Mouse (Mus musculus): ENCODE measurements at regions not wholly inside any gene's neighbourhood (a gene's known extent, or its start where the extent isn't known, plus 50 kb on each side); places are given as distances from the start of the nearest gene placed in this dataset.
A peak's percentile ranks its signal among the peaks of the same experiment; 100 is the strongest.

MicroRNA genes in the stretch of these regions (microRNA counts, 519-probe panel; counts per million panel counts)
- microRNA mmu-miR-30a: 3,463 counts per million, percentile 50 among the panel's probes with 10 or more counts
- 4,716 counts per million, percentile 80 among the panel's probes with 10 or more counts for microRNA mmu-miR-30c

Small RNA genes lying in the stretch of these regions (microRNA-seq; reads per million reads assigned to microRNA genes)
- gene Mir30a (ENCODE audit: borderline number of aligned reads) (6,882 reads per million, percentile 89 among the genes with 10 or more reads in this experiment), gene Mir30c-2 (ENCODE audit: borderline number of aligned reads) (54.6 reads per million, percentile 34 among the genes with 10 or more reads in this experiment)
